Mouse (Mus musculus): Measurements from ENCODE around the gene Tob2. TPM values are rescaled to one million over a fixed set of nuclear protein-coding genes. Genes with fewer than 3 reads are reported as not detected.
A peak's percentile ranks its signal among the peaks of the same experiment; 100 is the strongest.

Gene Tob2
- total RNA-seq, 1 experiment: 20.9 TPM

DNA sequence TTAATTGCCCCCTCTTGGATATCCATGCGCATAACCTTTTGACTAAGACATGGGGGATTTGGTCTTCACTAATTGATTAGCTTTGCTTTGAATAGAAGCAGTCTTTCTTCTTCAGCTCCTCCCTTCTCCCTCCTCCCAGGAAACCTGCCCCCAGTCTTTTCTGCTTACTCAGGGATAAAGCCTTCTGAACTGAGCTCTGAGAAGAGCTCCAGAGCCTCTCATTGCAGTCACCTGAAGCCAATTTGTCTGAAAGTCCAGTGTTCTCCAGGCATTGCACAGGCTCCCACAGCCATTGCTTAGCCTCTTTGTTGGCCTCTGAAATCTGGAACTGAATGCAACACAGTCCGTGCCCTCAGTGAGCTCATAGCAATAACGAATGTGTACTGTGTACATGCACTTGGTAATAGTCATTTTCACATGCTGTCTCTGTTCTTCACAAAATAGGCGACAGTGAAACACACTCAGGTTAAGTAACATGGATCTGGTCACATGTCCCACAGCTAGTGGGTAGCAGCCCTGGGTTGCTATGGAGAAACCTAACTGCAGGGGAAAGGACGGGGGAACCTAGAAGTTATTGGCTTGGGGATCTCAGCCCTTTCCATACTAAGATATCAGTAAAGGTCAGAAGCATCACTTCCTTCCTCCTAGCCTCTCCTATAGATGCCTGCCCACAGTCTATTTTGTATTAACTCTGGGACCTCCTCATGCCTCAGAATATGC, 44.5 kb downstream of the Tob2 start:
- DNase-seq (ENCODE audit: low read depth, low spot score): no peak
- in situ Hi-C loops (cut with MboI; ENCODE audit: low sequenced_read_pairs in 2 of 2, unreplicated experiment in 2 of 2): no loop called here
- no peak overlapping the region for H3K9ac ChIP-seq (ENCODE audit: insufficient read depth, low read depth, low read length, poor library complexity, severe bottlenecking)
- no peak overlapping the region for H3K4me3 ChIP-seq (ENCODE audit: insufficient read depth in 1 of 2, low read depth in 1 of 2, low read length in 2 of 2, poor library complexity in 1 of 2, severe bottlenecking in 1 of 2)
- H3K27ac ChIP-seq (ENCODE audit: insufficient read depth, low read depth, low read length, poor library complexity, severe bottlenecking): no peak overlapping the region
- H3K9me3 ChIP-seq (ENCODE audit: control insufficient read depth, insufficient read depth, low read depth, low read length): no peaks in the 10 kb centered on the region
- TF ChIP-seq MAFK (IDR thresholded peaks at IDR 0.05; ENCODE audit: insufficient read depth, low read depth, low read length): peak; percentile 19; the same call in 1 of the 2 replicates
- no peak for TF ChIP-seq CHD2 (IDR thresholded peaks at IDR 0.05; ENCODE audit: low read depth, low read length)
- no peak for TF ChIP-seq HCFC1 (IDR thresholded peaks at IDR 0.05; ENCODE audit: borderline replicate concordance, insufficient read depth, low read length)
- H3K4me1 ChIP-seq (ENCODE audit: control insufficient read depth in 2 of 2, insufficient read depth in 2 of 2, low read length in 2 of 2, poor library complexity in 1 of 2): peaks cover 0 to 6% of the 10 kb centered on the region in 2 experiments; a peak in 2 of 4 replicates
- peaks cover 5% of the 10 kb centered on the region; the same call in 1 of the 2 replicates for H3K36me3 ChIP-seq (ENCODE audit: control insufficient read depth, insufficient read depth, low read length, poor library complexity, severe bottlenecking)

- Histone ChIP-seq H3K27ac (ENCODE audit: insufficient read depth, low read depth, low read length, poor library complexity, severe bottlenecking) (no peak overlapping the region), H3K4me3 (ENCODE audit: insufficient read depth in 1 of 2, low read depth in 1 of 2, low read length in 2 of 2, poor library complexity in 1 of 2, severe bottlenecking in 1 of 2) (peak overlapping the region in 1 of 2 experiments; percentile 92; a peak in 2 of 4 replicates), H3K36me3 (ENCODE audit: control insufficient read depth, insufficient read depth, low read length, poor library complexity, severe bottlenecking) (peaks cover 5% of the 10 kb centered on the region; the same call in 1 of the 2 replicates), H3K4me1 (ENCODE audit: control insufficient read depth in 2 of 2, insufficient read depth in 2 of 2, low read length in 2 of 2, poor library complexity in 1 of 2) (peaks cover 0 to 6% of the 10 kb centered on the region in 2 experiments; a peak in 2 of 4 replicates), H3K9me3 (ENCODE audit: control insufficient read depth, insufficient read depth, low read depth, low read length) (no peaks in the 10 kb centered on the region), H3K9ac (ENCODE audit: insufficient read depth, low read depth, low read length, poor library complexity, severe bottlenecking) (no peak overlapping the region)
- no peak for TF ChIP-seq CHD2 (IDR thresholded peaks at IDR 0.05; ENCODE audit: low read depth, low read length)
- no peak for TF ChIP-seq MAFK (IDR thresholded peaks at IDR 0.05; ENCODE audit: insufficient read depth, low read depth, low read length)
- no peak for TF ChIP-seq HCFC1 (IDR thresholded peaks at IDR 0.05; ENCODE audit: borderline replicate concordance, insufficient read depth, low read length)
- TF ChIP-seq ZNF384 (IDR thresholded peaks at IDR 0.05; ENCODE audit: low read depth, low read length): no peak
- no peak for TF ChIP-seq ZC3H11A (IDR thresholded peaks at IDR 0.05; ENCODE audit: borderline replicate concordance, low read depth, low read length)
- in situ Hi-C loops (cut with MboI; ENCODE audit: low sequenced_read_pairs in 2 of 2, unreplicated experiment in 2 of 2): no loop called here
- no peak for DNase-seq (ENCODE audit: low read depth, low spot score)
These were observed 45.6 kb downstream of the Tob2 start for GRCm38 (mm10) chr15:81812696-81813631.

GRCm38 (mm10) chr15:81812287-81812686, 46.3 kb downstream of the Tob2 start:
- peak overlapping the region; percentile 76 to 92 for H3K4me3 ChIP-seq (ENCODE audit: insufficient read depth in 1 of 2, low read depth in 1 of 2, low read length in 2 of 2, poor library complexity in 1 of 2, severe bottlenecking in 1 of 2)
- DNase-seq (ENCODE audit: low read depth, low spot score): no peak
- in situ Hi-C loops (cut with MboI; ENCODE audit: low sequenced_read_pairs in 2 of 2, unreplicated experiment in 2 of 2): no loop called here
- no peaks in the 10 kb centered on the region for H3K9me3 ChIP-seq (ENCODE audit: control insufficient read depth, insufficient read depth, low read depth, low read length)
- TF ChIP-seq MAFK (IDR thresholded peaks at IDR 0.05; ENCODE audit: insufficient read depth, low read depth, low read length): no peak
- TF ChIP-seq HCFC1 (IDR thresholded peaks at IDR 0.05; ENCODE audit: borderline replicate concordance, insufficient read depth, low read length): no peak
- no peak for TF ChIP-seq ZC3H11A (IDR thresholded peaks at IDR 0.05; ENCODE audit: borderline replicate concordance, low read depth, low read length)
- no peak for TF ChIP-seq CHD2 (IDR thresholded peaks at IDR 0.05; ENCODE audit: low read depth, low read length)
- TF ChIP-seq ZNF384 (IDR thresholded peaks at IDR 0.05; ENCODE audit: low read depth, low read length): no peak
- H3K4me1 ChIP-seq (ENCODE audit: control insufficient read depth in 2 of 2, insufficient read depth in 2 of 2, low read length in 2 of 2, poor library complexity in 1 of 2): peaks cover 0 to 6% of the 10 kb centered on the region in 2 experiments; a peak in 2 of 4 replicates
- peaks cover 5% of the 10 kb centered on the region; the same call in 1 of the 2 replicates for H3K36me3 ChIP-seq (ENCODE audit: control insufficient read depth, insufficient read depth, low read length, poor library complexity, severe bottlenecking)
- peak overlapping the region; percentile 77 for H3K9ac ChIP-seq (ENCODE audit: insufficient read depth, low read depth, low read length, poor library complexity, severe bottlenecking)
- H3K27ac ChIP-seq (ENCODE audit: insufficient read depth, low read depth, low read length, poor library complexity, severe bottlenecking): no peak overlapping the region

- H3K27ac ChIP-seq (ENCODE audit: insufficient read depth, low read depth, low read length, poor library complexity, severe bottlenecking): peak overlapping the region; percentile 65
- in situ Hi-C loops (cut with MboI; ENCODE audit: low sequenced_read_pairs in 2 of 2, unreplicated experiment in 2 of 2): no loop called here
- H3K9ac ChIP-seq (ENCODE audit: insufficient read depth, low read depth, low read length, poor library complexity, severe bottlenecking): peak overlapping the region; percentile 77
- TF ChIP-seq HCFC1 (IDR thresholded peaks at IDR 0.05; ENCODE audit: borderline replicate concordance, insufficient read depth, low read length) (0 out of 2 replicates have a peak, but pooled peaks have one; percentile 12), MAFK (IDR thresholded peaks at IDR 0.05; ENCODE audit: insufficient read depth, low read depth, low read length) (no peak)
- no peak for DNase-seq (ENCODE audit: low read depth, low spot score)
- peaks cover 5% of the 10 kb centered on the region; the same call in 1 of the 2 replicates for H3K36me3 ChIP-seq (ENCODE audit: control insufficient read depth, insufficient read depth, low read length, poor library complexity, severe bottlenecking)
- peak overlapping the region; percentile 76 to 92 for H3K4me3 ChIP-seq (ENCODE audit: insufficient read depth in 1 of 2, low read depth in 1 of 2, low read length in 2 of 2, poor library complexity in 1 of 2, severe bottlenecking in 1 of 2)
- peaks cover 0 to 6% of the 10 kb centered on the region in 2 experiments; a peak in 2 of 4 replicates for H3K4me1 ChIP-seq (ENCODE audit: control insufficient read depth in 2 of 2, insufficient read depth in 2 of 2, low read length in 2 of 2, poor library complexity in 1 of 2)
- H3K9me3 ChIP-seq (ENCODE audit: control insufficient read depth, insufficient read depth, low read depth, low read length): no peaks in the 10 kb centered on the region
These were observed 47.0 kb downstream of the Tob2 start for GRCm38 (mm10) chr15:81811599-81811996.

All from ES-E14 (cell line).